Mouse (Mus musculus): ENCODE data around the gene Cux2.

DNA sequence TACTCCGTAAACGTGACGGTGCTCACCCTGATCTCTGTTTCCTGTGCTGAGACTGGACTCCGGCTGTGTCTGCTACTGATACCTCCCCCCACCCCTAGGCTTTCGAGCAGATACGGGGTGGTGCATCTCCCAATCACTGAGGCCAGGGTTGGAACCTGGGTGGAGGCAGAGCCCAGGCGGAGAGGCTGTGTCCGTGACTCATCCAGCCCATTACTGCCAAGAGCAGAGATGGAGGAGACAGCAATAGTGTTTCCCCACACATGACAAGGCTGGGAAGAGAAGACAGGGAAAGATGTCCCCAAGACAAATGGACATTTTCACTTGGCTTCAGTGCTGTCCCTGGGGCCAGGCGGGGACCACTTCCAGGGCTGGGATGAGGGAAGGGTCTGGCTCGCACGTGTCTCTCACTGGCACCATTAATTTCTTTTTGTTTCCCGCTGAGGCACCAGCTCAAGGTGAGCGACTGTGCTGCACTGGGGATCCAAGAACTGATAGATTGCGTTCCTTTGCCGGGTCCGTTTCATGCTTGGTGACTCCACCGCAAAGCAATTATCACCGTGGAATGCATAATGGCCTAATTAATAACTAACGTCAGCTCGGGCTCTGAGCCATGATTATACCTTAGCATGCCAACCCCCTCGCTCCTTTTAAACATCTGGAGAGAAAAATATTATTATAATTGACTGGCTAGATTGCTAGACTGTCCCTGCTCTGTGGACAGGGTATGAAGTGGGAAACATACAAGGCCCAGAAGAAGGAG lies 140.5 kb downstream of the Cux2 start:
- TF ChIP-seq CTCF (IDR thresholded peaks at IDR 0.05) (no peak), EP300 (IDR thresholded peaks at IDR 0.05) (no peak)
